Comparison of ENCODE assay signal across 10 mouse cellular contexts in the genomic region with DNA sequence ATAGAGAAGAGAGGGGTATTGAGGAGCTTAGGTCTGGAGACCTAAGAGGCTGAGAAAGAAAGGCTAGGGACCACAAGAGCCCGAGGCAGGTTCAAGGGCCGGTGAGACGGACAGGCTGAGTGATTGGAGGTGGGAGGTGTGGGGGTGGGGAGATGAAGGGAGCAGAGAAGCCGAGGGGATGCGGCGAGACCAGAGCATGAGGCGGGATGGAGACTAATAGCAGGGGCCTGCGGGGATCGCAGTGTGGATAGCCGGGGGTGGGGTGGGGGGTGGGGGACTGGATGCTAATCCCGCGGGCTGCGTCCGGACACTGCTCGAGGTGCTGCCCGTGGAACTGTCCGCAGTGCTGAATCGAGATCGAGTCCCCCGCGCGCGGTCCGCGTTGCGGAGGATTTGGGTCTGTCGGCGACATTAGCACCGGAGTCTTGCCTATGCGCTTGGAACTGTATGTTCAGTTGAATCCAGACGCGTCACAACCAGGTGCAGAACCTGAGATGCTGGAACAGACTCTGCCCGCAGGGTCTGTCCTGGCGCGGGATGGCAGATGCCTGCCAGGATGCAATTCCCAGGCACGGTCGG. TPM values are rescaled to one million over a fixed set of nuclear protein-coding genes. Genes with fewer than 3 reads are reported as not detected.
DNase-seq lines count a peak whose midpoint lies in the region; ATAC-seq and TF ChIP-seq lines count a peak whose summit lies in the region.
"Had no signal": no experiment of that assay in that cellular context is flagged by ENCODE, and none has a peak within 500 bp of the region (broad histone marks: within the 10 kb centered on the region; RNA-seq: fewer than 3 reads in every experiment).

No protein-coding gene starts in this region.

- TF ChIP-seq CTCF in left cerebral cortex, adult 2 months (IDR thresholded peaks at IDR 0.05) = no peak
- TF ChIP-seq CTCF in midbrain, postnatal 0 days (IDR thresholded peaks at IDR 0.05) = no peak

- H3K4me2 ChIP-seq in midbrain, postnatal 0 days (ENCODE audit: low read depth, low read length, poor library complexity, severe bottlenecking) = peak overlapping the region; percentile 53

- peak overlapping the region; percentile 60 for H3K9ac ChIP-seq in midbrain, postnatal 0 days (replicated peaks; ENCODE audit: low read length, poor library complexity, severe bottlenecking)

- peak overlapping the region; percentile 69 for H3K27ac ChIP-seq in left cerebral cortex, adult 2 months
- H3K27ac ChIP-seq in midbrain, postnatal 0 days (ENCODE audit: low read depth, low read length) = peak overlapping the region; percentile 65
- H3K27ac ChIP-seq: heart, adult 2 months had no signal

- H3K36me3 ChIP-seq in midbrain, postnatal 0 days (ENCODE audit: insufficient read depth, low read length) = 0 out of 2 replicates have a peak, but pooled peaks cover 4% of the 10 kb centered on the region

- 0 out of 2 replicates have a peak, but pooled peaks have one; percentile 7 for ATAC-seq in midbrain, postnatal 0 days (ENCODE audit: low FRiP score)
- ATAC-seq in CD4-positive, CD25-positive, alpha-beta regulatory T cell, adult 4 months = no peak

- intact Hi-C loops in left cerebral cortex, adult 2 months (cut with DNase I) = no loop called here

- peak overlapping the region; percentile 73 for H3K4me3 ChIP-seq in left cerebral cortex, adult 2 months
- H3K4me3 ChIP-seq in midbrain, postnatal 0 days (ENCODE audit: low read depth, low read length) = peak overlapping the region; percentile 53
- H3K4me3 ChIP-seq: heart, adult 2 months had no signal

- H3K27me3 ChIP-seq in midbrain, postnatal 0 days (ENCODE audit: insufficient read depth, low read length) = no peaks in the 10 kb centered on the region

- under 1% methylated on average over 37 of the region's 37 CpGs for WGBS in midbrain, postnatal 0 days

- DNase-seq in left cerebral cortex, adult 2 months (ENCODE audit: extremely low spot score in 1 of 2, low spot score in 2 of 2) = no peak
- no peak for DNase-seq in left cerebral cortex, adult 9 months (ENCODE audit: low spot score in 2 of 2)
- DNase-seq in adrenal gland, postnatal 36 days = peak; percentile 78 to 80
- DNase-seq in forelimb bud, embryonic 11.5 days (ENCODE audit: low read depth, low spot score) = peak; percentile 54
- peak; percentile 84 for DNase-seq in kidney, postnatal 4 days
- no peak for DNase-seq in midbrain, postnatal 0 days (ENCODE audit: low spot score)
- DNase-seq in cerebellum, adult 11 months = no peak

- H3K9me3 ChIP-seq in midbrain, postnatal 0 days (ENCODE audit: low read length) = 0 out of 2 replicates have a peak, but pooled peaks cover 3% of the 10 kb centered on the region

- H3K4me1 ChIP-seq in midbrain, postnatal 0 days (ENCODE audit: insufficient read depth, low read length) = no peaks in the 10 kb centered on the region; the same call in 1 of the 2 replicates

RNA-seq across cellular contexts. Expression of a gene that starts 1.5 kb away (rescaled TPM):
- total RNA-seq in left cerebral cortex, adult 2 months (2021) = 10 to 100 TPM; 60.5 to 69.6 TPM
- 1 to 10 TPM; 2.4 to 3.3 TPM for total RNA-seq in adrenal gland, postnatal 36 days (2021)
- total RNA-seq in midbrain, postnatal 0 days (2014; rRNA removed) = 43.4 and 50.1 TPM in 2 replicates
- 14.8 and 15.3 TPM in 2 replicates for polyA plus RNA-seq in midbrain, postnatal 0 days (2015; fragmentation: Nextera tagmentation; extraction: Ambion mirVana)
- polyA plus RNA-seq in CD4-positive, CD25-positive, alpha-beta regulatory T cell, adult 4 months (2017; shearing (Covaris generic)) = not detected
- total RNA-seq: heart, adult 2 months; neutrophil, adult 5-6 weeks had no signal

RNA-seq across cellular contexts. Expression of a gene that starts 20.3 kb away (rescaled TPM):
- 10 to 100 TPM; 53.7 to 55.3 TPM for total RNA-seq in left cerebral cortex, adult 2 months (2021)
- total RNA-seq in adrenal gland, postnatal 36 days (2021) = 1 to 10 TPM; 3.8 to 4.4 TPM
- total RNA-seq in midbrain, postnatal 0 days (2014; rRNA removed) = 43.7 and 50.5 TPM in 2 replicates
- 9.4 and 9.5 TPM in 2 replicates for polyA plus RNA-seq in midbrain, postnatal 0 days (2015; fragmentation: Nextera tagmentation; extraction: Ambion mirVana)
- polyA plus RNA-seq in CD4-positive, CD25-positive, alpha-beta regulatory T cell, adult 4 months (2017; shearing (Covaris generic)) = under 1 TPM; 0.58 to 0.62 TPM
- total RNA-seq: neutrophil, adult 5-6 weeks had no signal

RNA-seq across cellular contexts. Expression of a gene that starts 31.2 kb away (rescaled TPM):
- 10 to 100 TPM; 66.6 to 74.8 TPM for total RNA-seq in left cerebral cortex, adult 2 months (2021)
- 10 to 100 TPM; 43.4 to 49.2 TPM for total RNA-seq in adrenal gland, postnatal 36 days (2021)
- 163 and 181 TPM in 2 replicates for total RNA-seq in midbrain, postnatal 0 days (2014; rRNA removed)
- polyA plus RNA-seq in midbrain, postnatal 0 days (2015; fragmentation: Nextera tagmentation; extraction: Ambion mirVana) = 135 and 141 TPM in 2 replicates
- polyA plus RNA-seq in CD4-positive, CD25-positive, alpha-beta regulatory T cell, adult 4 months (2017; shearing (Covaris generic)) = 1 to 10 TPM; 2.3 to 3.3 TPM

RNA-seq across cellular contexts. Expression of a gene that starts 31.8 kb away (rescaled TPM):
- 10 to 100 TPM; 29.8 to 33.8 TPM for total RNA-seq in left cerebral cortex, adult 2 months (2021)
- 10 to 100 TPM; 47.0 to 50.6 TPM for total RNA-seq in adrenal gland, postnatal 36 days (2021)
- 54.5 and 78.4 TPM in 2 replicates for total RNA-seq in midbrain, postnatal 0 days (2014; rRNA removed)
- polyA plus RNA-seq in midbrain, postnatal 0 days (2015; fragmentation: Nextera tagmentation; extraction: Ambion mirVana) = 48.9 and 55.7 TPM in 2 replicates
- 1 to 10 TPM; 4.9 to 5.6 TPM for polyA plus RNA-seq in CD4-positive, CD25-positive, alpha-beta regulatory T cell, adult 4 months (2017; shearing (Covaris generic))

RNA-seq across cellular contexts. Expression of a gene that starts 54.6 kb away (rescaled TPM):
- total RNA-seq in left cerebral cortex, adult 2 months (2021) = 10 to 100 TPM; 18.9 to 20.3 TPM
- 10 to 100 TPM in 1 of 2 experiments, 1 to 10 TPM in 1; 9.8 to 17.9 TPM for total RNA-seq in adrenal gland, postnatal 36 days (2021)
- 15.6 and 21.7 TPM in 2 replicates for total RNA-seq in midbrain, postnatal 0 days (2014; rRNA removed)
- polyA plus RNA-seq in midbrain, postnatal 0 days (2015; fragmentation: Nextera tagmentation; extraction: Ambion mirVana) = 8.9 and 9.3 TPM in 2 replicates
- 10 to 100 TPM; 13.0 to 24.8 TPM for polyA plus RNA-seq in CD4-positive, CD25-positive, alpha-beta regulatory T cell, adult 4 months (2017; shearing (Covaris generic))

Comparison
In these comparisons a context has a peak if more than half of its experiments do, and no peak if none do; other contexts are left out.
1. DNase-seq: peak in adrenal gland, postnatal 36 days (2 of 2), forelimb bud, embryonic 11.5 days (single experiment) and kidney, postnatal 4 days (2 of 2); none in left cerebral cortex, adult 2 months (0 of 2), left cerebral cortex, adult 9 months (0 of 2), midbrain, postnatal 0 days (single experiment) and cerebellum, adult 11 months (single experiment).
2. RNA of a gene that starts 1.5 kb away (total RNA-seq): 60.5 to 69.6 TPM in left cerebral cortex, adult 2 months and 43.4 to 50.1 TPM in midbrain, postnatal 0 days; 2.4 to 3.3 TPM in adrenal gland, postnatal 36 days; every median in the first group is over 10 times any median in the second.